Mouse (Mus musculus) thymus, adult 2 months (tissue): ENCODE data around the gene 3425401B19Rik. TPM values are rescaled to one million over a fixed set of nuclear protein-coding genes. Genes with fewer than 3 reads are reported as not detected.

Experiments used
- DNase-seq: peaks from one replicate; pipeline ENCODE4 v3.0.0; 2021
- H3K27ac ChIP-seq: fragments of 200-500 bp; 2 replicates; pipeline ENCODE4 v1.5.1; 2012; ENCODE audit warnings: low read length, control low read depth; ENCODE audit not compliant: control insufficient read depth, insufficient read depth
- H3K27me3 ChIP-seq: fragments of 200-500 bp; 2 replicates; pipeline ENCODE4 v1.6.1; 2012; ENCODE audit warnings: mild to moderate bottlenecking, low read length, moderate library complexity, mixed read lengths; ENCODE audit not compliant: control insufficient read depth, insufficient read depth
- H3K36me3 ChIP-seq: fragments of 200-500 bp; 2 replicates; pipeline ENCODE4 v1.6.1; 2012; ENCODE audit warnings: mild to moderate bottlenecking, low read length, moderate library complexity; ENCODE audit not compliant: control insufficient read depth, insufficient read depth
- H3K4me1 ChIP-seq: fragments of 200-500 bp; replicated peaks from 2 replicates; pipeline ENCODE4 v1.6.1; 2012; ENCODE audit warnings: low read length; ENCODE audit not compliant: control insufficient read depth, insufficient read depth
- H3K4me3 ChIP-seq: fragments of 200-500 bp; 2 replicates; pipeline ENCODE4 v1.5.1; 2012; ENCODE audit warnings: mild to moderate bottlenecking, low read length, control low read depth, moderate library complexity; ENCODE audit not compliant: control insufficient read depth, insufficient read depth
- CTCF ChIP-seq: fragments of 200-500 bp; IDR thresholded peaks from 2 replicates; pipeline ENCODE4 v1.5.1; 2012; ENCODE audit warnings: mild to moderate bottlenecking, control low read depth, low read length, moderate library complexity, borderline replicate concordance; ENCODE audit not compliant: control insufficient read depth, poor library complexity, insufficient read depth; ENCODE audit errors: extremely low read depth
- POLR2A ChIP-seq: fragments of 200-500 bp; IDR thresholded peaks from 2 replicates; pipeline ENCODE4 v1.6.1; 2012; ENCODE audit warnings: mild to moderate bottlenecking, low read length, control low read depth, moderate library complexity; ENCODE audit not compliant: control insufficient read depth, poor library complexity, insufficient read depth; ENCODE audit errors: extremely low read depth
- WGBS: fragments of 180-500 bp; shearing (Covaris S2); methylation state at CpG from one replicate; pipeline ENCODE4 v1.1.7; 2018; 5-methylcytosine and 5-hydroxymethylcytosine counted together
- polyA plus RNA-seq: library from polyadenylated mRNA; depleted of rRNA; stranded (reverse); fragments of >200 nt; gene quantifications from 2 replicates; pipeline ENCODE4 v1.2.3, GENCODE M21; 2012; rRNA removed

The 3425401B19Rik gene
- polyA plus RNA-seq: 0.31 and 0.81 TPM in 2 replicates

DNA sequence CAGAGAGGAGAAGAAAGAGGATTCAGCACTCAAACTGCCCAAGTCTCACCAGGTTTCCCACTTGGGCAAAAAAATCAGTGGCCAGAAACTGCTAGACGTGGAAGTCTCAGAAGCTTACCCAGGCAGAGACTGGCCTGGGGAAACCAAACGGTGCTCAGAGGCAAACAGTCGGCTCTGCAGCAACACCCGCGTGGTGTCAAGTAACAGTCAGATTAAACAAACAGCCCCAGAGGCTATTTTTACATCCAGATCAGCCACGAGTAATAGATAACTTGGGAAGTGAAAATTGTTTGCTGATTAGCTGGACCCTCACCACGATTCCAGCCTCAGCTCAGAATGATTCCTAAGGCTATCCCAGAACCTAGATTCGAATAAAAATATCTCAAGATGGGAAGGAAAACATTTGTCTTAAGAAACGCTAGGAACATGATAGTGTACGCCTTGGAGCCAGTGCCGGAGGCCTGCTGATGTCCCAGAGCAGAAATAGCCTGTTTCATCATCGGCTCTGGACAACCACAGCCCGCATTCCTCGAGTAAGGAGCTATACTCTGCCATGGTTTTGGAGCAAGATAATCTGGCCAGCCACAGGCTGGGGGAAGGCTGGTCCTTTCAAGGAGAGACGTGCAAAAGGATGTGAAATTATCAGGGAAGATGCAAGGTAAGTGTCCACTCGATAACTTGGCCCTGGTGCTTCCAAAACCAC, at the start of gene 3425401B19Rik:
TSS of gene 3425401B19Rik (minus strand) at position 170 of the 703 bp plus-strand sequence.
- no peak for DNase-seq

DNA sequence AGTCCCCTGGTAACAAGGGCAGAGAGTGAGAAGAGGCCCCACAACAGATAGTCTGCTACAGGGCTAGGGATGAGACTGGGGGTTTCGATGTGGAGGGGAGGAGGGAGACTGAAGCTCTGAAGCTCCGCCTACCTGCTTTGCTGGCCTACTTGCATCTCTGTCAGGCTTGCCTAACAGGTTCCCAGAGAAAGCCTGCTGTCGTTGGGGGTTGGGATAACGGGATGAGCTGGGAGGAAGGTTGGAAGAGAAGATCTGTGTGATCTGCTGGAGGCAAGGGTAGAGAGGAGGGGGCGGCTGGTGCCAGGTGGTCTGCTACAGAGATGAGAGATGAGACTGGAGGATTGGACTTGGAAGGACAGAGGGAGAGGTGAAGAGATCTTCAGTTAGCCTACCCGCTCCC, 47.9 kb upstream of the 3425401B19Rik start:
- Histone ChIP-seq H3K36me3 (no peaks in the 10 kb centered on the region), H3K27ac (no peak overlapping the region), H3K4me1 (no peaks in the 10 kb centered on the region), H3K4me3 (no peak overlapping the region), H3K27me3 (no peaks in the 10 kb centered on the region)
- TF ChIP-seq CTCF (no peak), POLR2A (no peak)
- no peak for DNase-seq
- 67% methylated on average over 6 of the region's 6 CpGs for WGBS

More for the DNA sequence above, at the start of gene 3425401B19Rik:
- Histone ChIP-seq H3K36me3 (no peaks in the 10 kb centered on the region), H3K27ac (no peak within 1 kb of the TSS), H3K4me1 (no peaks in the 10 kb centered on the region), H3K27me3 (no peaks in the 10 kb centered on the region), H3K4me3 (no peak within 1 kb of the TSS)
- WGBS: 65% methylated on average over 16 of the region's 16 CpGs
- TF ChIP-seq POLR2A (no peak), CTCF (no peak)

DNA sequence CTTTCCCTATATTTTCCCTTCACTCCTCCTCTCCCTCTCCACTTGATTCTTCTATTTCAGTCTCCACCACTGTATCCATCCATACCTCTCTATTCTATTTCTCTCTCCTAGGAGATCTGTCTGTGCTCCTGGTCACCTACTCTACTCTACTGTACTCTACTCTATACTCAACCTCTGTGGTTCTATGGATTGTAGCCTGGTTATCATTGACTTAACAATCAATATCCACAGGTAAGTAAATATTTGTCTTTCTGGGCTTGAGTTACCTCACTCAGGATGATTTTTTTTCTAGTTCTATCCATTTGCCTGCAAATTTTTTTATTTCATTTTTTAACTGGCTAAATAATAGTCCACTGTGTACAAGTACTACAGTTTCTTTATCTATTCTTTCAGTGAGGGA, 41.8 kb upstream of the 3425401B19Rik start:
- no peak overlapping the region for H3K4me3 ChIP-seq
- H3K36me3 ChIP-seq: no peaks in the 10 kb centered on the region
- H3K27ac ChIP-seq: no peak overlapping the region
- no peak for DNase-seq
- H3K4me1 ChIP-seq: no peaks in the 10 kb centered on the region
- no peaks in the 10 kb centered on the region for H3K27me3 ChIP-seq
- no peak for TF ChIP-seq CTCF
- TF ChIP-seq POLR2A: no peak

DNA sequence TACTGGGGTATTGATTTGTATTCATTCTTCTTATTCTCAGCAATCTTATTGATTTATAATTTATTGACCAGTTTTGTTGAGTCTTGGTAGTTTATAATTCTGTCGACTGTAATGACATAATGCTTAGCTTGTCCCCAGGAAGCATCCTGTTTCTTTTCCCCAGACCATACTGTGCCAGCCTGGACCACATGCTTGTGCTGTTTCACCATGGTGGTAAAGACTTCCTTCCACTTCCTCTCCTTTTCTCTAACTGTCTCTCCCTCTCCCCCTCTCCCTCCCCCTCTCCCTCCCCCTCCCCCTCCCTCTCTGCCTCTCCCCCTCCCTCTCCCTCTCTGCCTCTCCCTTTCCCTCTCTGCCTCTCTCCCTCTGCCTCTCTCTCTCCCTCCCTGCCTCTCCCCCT, 36.4 kb upstream of the 3425401B19Rik start:
- Histone ChIP-seq H3K27me3 (no peaks in the 10 kb centered on the region), H3K36me3 (no peaks in the 10 kb centered on the region), H3K4me3 (no peak overlapping the region), H3K27ac (no peak overlapping the region), H3K4me1 (peaks cover 5% of the 10 kb centered on the region)
- TF ChIP-seq POLR2A: no peak
- no peak for TF ChIP-seq CTCF
- DNase-seq: no peak
- WGBS: 6% methylated on average over 1 of the region's 1 CpGs

DNA sequence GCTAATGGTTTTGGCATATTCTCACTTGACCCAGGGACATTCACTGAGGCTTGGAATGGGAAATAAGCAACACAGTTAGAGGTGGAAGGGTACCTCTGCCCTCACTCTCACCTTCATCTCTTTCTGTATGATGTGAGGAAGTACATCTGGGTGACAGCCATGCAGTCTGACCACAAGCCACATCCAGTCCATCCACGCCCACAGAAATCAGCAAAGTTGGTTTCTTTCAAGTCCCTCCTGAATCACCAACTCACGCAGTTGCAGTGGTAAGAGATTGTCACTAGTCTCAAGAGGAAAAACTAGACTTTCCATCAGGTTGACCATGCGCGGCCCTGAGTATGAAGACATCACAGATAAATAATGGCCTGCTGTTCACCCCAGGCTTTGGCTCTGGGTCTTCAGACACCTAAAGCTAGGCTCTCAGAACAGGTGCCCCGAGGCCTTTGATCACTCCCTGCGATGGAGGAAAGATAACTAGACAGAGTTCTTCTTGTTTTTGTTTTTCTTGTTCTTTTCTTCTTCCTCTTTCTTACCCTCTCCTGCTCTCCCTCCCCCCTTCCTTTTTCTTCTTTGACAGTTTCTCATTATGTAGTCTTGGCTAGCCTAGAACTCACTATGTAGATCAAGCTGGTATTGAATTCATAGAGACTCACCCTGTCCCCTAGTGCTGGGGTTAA, 31.8 kb upstream of the 3425401B19Rik start:
- no peak overlapping the region for H3K27ac ChIP-seq
- 13% methylated on average over 6 of the region's 6 CpGs for WGBS
- H3K36me3 ChIP-seq: no peaks in the 10 kb centered on the region
- TF ChIP-seq CTCF (no peak), POLR2A (no peak)
- H3K4me1 ChIP-seq: peaks cover 5% of the 10 kb centered on the region
- H3K4me3 ChIP-seq: no peak overlapping the region
- no peak for DNase-seq
- no peaks in the 10 kb centered on the region for H3K27me3 ChIP-seq

DNA sequence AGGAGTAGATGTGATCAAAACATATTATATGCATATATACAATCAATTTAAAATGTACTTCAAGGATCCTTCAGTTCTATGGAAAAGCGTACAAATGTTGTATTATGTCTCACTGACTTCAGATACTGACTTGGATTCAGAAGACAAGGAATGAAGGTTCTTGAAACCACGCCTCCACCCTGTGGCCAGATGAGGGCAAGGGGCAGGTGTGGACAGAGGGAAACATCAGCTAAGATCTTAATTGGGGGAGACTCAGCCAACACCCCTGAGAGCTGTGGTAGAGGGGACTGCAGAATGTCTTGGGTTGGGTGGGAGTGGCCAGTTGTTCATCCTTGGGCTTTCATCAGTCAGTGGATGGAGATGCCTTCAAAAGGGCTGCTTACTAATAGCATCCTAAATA, 30.4 kb upstream of the 3425401B19Rik start:
- Histone ChIP-seq H3K4me1 (peaks cover 5% of the 10 kb centered on the region), H3K27ac (no peak overlapping the region), H3K36me3 (no peaks in the 10 kb centered on the region), H3K4me3 (no peak overlapping the region), H3K27me3 (no peaks in the 10 kb centered on the region)
- DNase-seq: no peak
- TF ChIP-seq POLR2A: no peak
- TF ChIP-seq CTCF: no peak
- WGBS: 98% methylated on average over 2 of the region's 2 CpGs
